Mouse (Mus musculus): ENCODE measurements at regions not wholly inside any gene's neighbourhood (a gene's known extent, or its start where the extent isn't known, plus 50 kb on each side); places are given as distances from the start of the nearest gene placed in this dataset.

DNA sequence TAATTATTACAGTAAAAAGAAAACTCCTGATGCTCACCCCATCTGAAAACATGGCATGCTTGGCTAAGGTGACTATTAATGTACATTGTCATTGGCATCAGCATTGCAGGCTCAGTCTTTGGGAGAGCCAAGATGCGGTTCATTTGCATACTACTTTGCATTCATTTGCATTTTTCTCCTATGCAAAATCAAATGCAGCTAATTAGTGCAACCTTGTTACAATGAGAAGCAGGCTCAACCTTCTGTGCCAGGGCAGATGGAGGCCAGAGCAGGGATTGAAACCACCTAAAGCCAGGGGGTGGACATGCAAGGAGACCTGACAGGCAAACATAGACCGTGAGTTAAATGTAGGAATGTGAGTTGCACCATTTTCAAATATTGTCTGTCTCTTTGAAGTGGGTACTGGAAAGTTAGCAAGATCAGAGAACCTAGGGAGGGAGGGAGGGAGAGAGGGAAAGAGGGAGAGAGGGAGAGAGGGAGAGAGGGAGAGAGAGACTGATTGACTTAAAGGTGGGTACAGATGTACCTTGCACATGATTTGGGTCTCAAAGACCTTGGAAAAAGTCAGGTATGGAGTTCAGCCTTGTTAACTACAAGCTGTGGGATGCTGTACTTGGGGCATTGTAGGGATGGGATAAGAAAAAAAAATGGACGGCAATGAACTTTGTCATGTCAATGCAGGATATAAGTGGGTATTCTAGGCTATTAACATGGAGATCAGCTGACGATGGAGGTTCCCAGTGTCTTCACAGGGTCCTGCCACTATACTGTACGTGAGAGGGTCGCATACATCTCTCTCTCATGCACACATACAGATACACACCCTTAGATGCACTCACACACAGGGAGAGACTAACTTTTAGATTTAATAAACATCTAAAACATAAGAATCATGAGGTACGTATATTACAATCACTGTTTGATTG lies 1362.1 kb upstream of the A1bg start:
- no peak for ATAC-seq (ENCODE audit: insufficient number of reproducible peaks, low FRiP score, low TSS enrichment, low read depth)
- H3K4me3 ChIP-seq (ENCODE audit: low read depth, low read length), result no peak overlapping the region

GRCm38 (mm10) chr15:62283661-62284429 lies 1361.0 kb upstream of the A1bg start:
- DNase-seq (ENCODE audit: low spot score) (no peak), ATAC-seq (ENCODE audit: insufficient number of reproducible peaks, low FRiP score, low TSS enrichment, low read depth) (no peak)
- Histone ChIP-seq H3K9ac (ENCODE audit: low read length) (no peak overlapping the region), H3K4me2 (ENCODE audit: low read depth, severe bottlenecking) (no peak overlapping the region), H3K27me3 (ENCODE audit: control insufficient read depth, insufficient read depth, low read length) (no peaks in the 10 kb centered on the region), H3K4me3 (ENCODE audit: low read depth, low read length) (no peak overlapping the region), H3K4me1 (ENCODE audit: control insufficient read depth, insufficient read depth, low read length) (0 out of 2 replicates have a peak, but pooled peaks cover 3% of the 10 kb centered on the region), H3K36me3 (ENCODE audit: control insufficient read depth, insufficient read depth, low read length) (no peaks in the 10 kb centered on the region), H3K27ac (replicated peaks; ENCODE audit: low read depth, low read length) (no peak overlapping the region), H3K9me3 (ENCODE audit: control insufficient read depth, low read length) (no peaks in the 10 kb centered on the region)
- 79% methylated on average over 6 of the region's 6 CpGs for WGBS

More for the DNA sequence above, 1362.1 kb upstream of the A1bg start:
- Histone ChIP-seq H3K4me1 (ENCODE audit: control insufficient read depth, insufficient read depth, low read length) (0 out of 2 replicates have a peak, but pooled peaks cover 3% of the 10 kb centered on the region), H3K4me2 (ENCODE audit: low read depth, severe bottlenecking) (no peak overlapping the region), H3K27ac (replicated peaks; ENCODE audit: low read depth, low read length) (no peak overlapping the region), H3K9ac (ENCODE audit: low read length) (no peak overlapping the region), H3K36me3 (ENCODE audit: control insufficient read depth, insufficient read depth, low read length) (no peaks in the 10 kb centered on the region), H3K27me3 (ENCODE audit: control insufficient read depth, insufficient read depth, low read length) (no peaks in the 10 kb centered on the region), H3K9me3 (ENCODE audit: control insufficient read depth, low read length) (no peaks in the 10 kb centered on the region)
- no peak for DNase-seq (ENCODE audit: low spot score)
- WGBS, result 92% methylated on average over 7 of the region's 7 CpGs

DNA sequence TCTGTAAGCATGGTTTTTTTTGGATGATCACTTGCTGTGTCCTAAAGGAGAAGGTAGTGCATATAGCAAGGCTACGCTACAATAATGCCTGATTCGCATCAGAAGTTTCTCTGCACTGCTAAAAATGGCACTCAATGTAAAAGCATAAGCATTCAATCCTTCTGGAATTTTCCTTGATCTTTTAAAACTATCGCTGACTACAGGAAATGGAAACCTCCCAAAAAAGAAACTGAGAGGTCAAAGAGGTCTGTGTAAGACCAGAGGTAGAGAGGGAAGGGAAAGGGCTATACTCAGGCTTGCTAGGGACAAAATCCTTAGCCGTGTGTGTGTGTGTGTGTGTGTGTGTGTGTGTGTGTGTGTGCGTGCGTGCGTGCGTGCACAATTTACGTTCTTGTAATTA lies 1359.8 kb upstream of the A1bg start:
- DNase-seq (ENCODE audit: low spot score) (no peak), ATAC-seq (ENCODE audit: insufficient number of reproducible peaks, low FRiP score, low TSS enrichment, low read depth) (no peak)
- no peaks in the 10 kb centered on the region for H3K9me3 ChIP-seq (ENCODE audit: control insufficient read depth, low read length)
- 76% methylated on average over 9 of the region's 9 CpGs for WGBS
- H3K36me3 ChIP-seq (ENCODE audit: control insufficient read depth, insufficient read depth, low read length), result no peaks in the 10 kb centered on the region
- H3K27me3 ChIP-seq (ENCODE audit: control insufficient read depth, insufficient read depth, low read length), result no peaks in the 10 kb centered on the region
- no peak overlapping the region for H3K4me3 ChIP-seq (ENCODE audit: low read depth, low read length)
- 0 out of 2 replicates have a peak, but pooled peaks cover 3% of the 10 kb centered on the region for H3K4me1 ChIP-seq (ENCODE audit: control insufficient read depth, insufficient read depth, low read length)
- no peak overlapping the region for H3K27ac ChIP-seq (replicated peaks; ENCODE audit: low read depth, low read length)
- no peak overlapping the region for H3K9ac ChIP-seq (ENCODE audit: low read length)
- H3K4me2 ChIP-seq (ENCODE audit: low read depth, severe bottlenecking), result no peak overlapping the region

GRCm38 (mm10) chr15:62282116-62282515 lies 1359.3 kb upstream of the A1bg start:
- ATAC-seq (ENCODE audit: insufficient number of reproducible peaks, low FRiP score, low TSS enrichment, low read depth) (no peak), DNase-seq (ENCODE audit: low spot score) (no peak)
- Histone ChIP-seq H3K4me1 (ENCODE audit: control insufficient read depth, insufficient read depth, low read length) (no peaks in the 10 kb centered on the region), H3K27me3 (ENCODE audit: control insufficient read depth, insufficient read depth, low read length) (no peaks in the 10 kb centered on the region), H3K9ac (ENCODE audit: low read length) (no peak overlapping the region), H3K27ac (replicated peaks; ENCODE audit: low read depth, low read length) (no peak overlapping the region), H3K9me3 (ENCODE audit: control insufficient read depth, low read length) (no peaks in the 10 kb centered on the region), H3K36me3 (ENCODE audit: control insufficient read depth, insufficient read depth, low read length) (no peaks in the 10 kb centered on the region), H3K4me3 (ENCODE audit: low read depth, low read length) (no peak overlapping the region), H3K4me2 (ENCODE audit: low read depth, severe bottlenecking) (no peak overlapping the region)
- 85% methylated on average over 1 of the region's 1 CpGs for whole genome bisulfite sequencing

GRCm38 (mm10) chr15:62279526-62279925 lies 1356.7 kb upstream of the A1bg start:
- no peaks in the 10 kb centered on the region for H3K4me1 ChIP-seq (ENCODE audit: control insufficient read depth, insufficient read depth, low read length)
- H3K9ac ChIP-seq (ENCODE audit: low read length), result no peak overlapping the region
- no peaks in the 10 kb centered on the region for H3K27me3 ChIP-seq (ENCODE audit: control insufficient read depth, insufficient read depth, low read length)
- H3K27ac ChIP-seq (replicated peaks; ENCODE audit: low read depth, low read length), result no peak overlapping the region
- DNase-seq (ENCODE audit: low spot score) (no peak), ATAC-seq (ENCODE audit: insufficient number of reproducible peaks, low FRiP score, low TSS enrichment, low read depth) (no peak)
- H3K4me2 ChIP-seq (ENCODE audit: low read depth, severe bottlenecking), result no peak overlapping the region
- 93% methylated on average over 2 of the region's 2 CpGs for WGBS
- no peaks in the 10 kb centered on the region for H3K36me3 ChIP-seq (ENCODE audit: control insufficient read depth, insufficient read depth, low read length)
- no peaks in the 10 kb centered on the region for H3K9me3 ChIP-seq (ENCODE audit: control insufficient read depth, low read length)
- no peak overlapping the region for H3K4me3 ChIP-seq (ENCODE audit: low read depth, low read length)

DNA sequence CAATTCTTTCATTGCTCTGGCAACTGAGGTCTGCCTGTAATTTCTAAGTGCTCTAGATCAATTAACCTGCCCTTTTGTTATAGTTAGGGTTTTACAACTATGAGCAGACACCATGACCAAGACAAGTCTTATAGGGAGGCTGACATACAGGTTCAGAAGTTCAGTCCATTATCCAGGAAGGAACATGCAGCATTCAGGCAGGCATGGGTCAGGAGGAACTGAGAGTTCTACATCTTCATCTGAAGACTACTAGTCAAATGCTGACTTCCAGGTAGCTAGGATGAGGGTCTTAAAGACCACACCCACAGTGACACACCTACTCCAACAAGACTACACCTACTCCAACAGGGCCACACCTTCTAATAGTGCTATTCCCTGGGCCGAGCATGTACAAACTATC lies 1352.0 kb upstream of the A1bg start:
- no peaks in the 10 kb centered on the region for H3K4me1 ChIP-seq (ENCODE audit: control insufficient read depth, insufficient read depth, low read length)
- H3K27me3 ChIP-seq (ENCODE audit: control insufficient read depth, insufficient read depth, low read length), result no peaks in the 10 kb centered on the region
- no peak overlapping the region for H3K4me3 ChIP-seq (ENCODE audit: low read depth, low read length)
- no peaks in the 10 kb centered on the region for H3K36me3 ChIP-seq (ENCODE audit: control insufficient read depth, insufficient read depth, low read length)
- H3K9ac ChIP-seq (ENCODE audit: low read length), result no peak overlapping the region
- ATAC-seq (ENCODE audit: insufficient number of reproducible peaks, low FRiP score, low TSS enrichment, low read depth) (no peak), DNase-seq (ENCODE audit: low spot score) (no peak)
- WGBS, result 89% methylated on average over 1 of the region's 1 CpGs
- no peak overlapping the region for H3K27ac ChIP-seq (replicated peaks; ENCODE audit: low read depth, low read length)
- H3K9me3 ChIP-seq (ENCODE audit: control insufficient read depth, low read length), result no peaks in the 10 kb centered on the region
- H3K4me2 ChIP-seq (ENCODE audit: low read depth, severe bottlenecking), result no peak overlapping the region

DNA sequence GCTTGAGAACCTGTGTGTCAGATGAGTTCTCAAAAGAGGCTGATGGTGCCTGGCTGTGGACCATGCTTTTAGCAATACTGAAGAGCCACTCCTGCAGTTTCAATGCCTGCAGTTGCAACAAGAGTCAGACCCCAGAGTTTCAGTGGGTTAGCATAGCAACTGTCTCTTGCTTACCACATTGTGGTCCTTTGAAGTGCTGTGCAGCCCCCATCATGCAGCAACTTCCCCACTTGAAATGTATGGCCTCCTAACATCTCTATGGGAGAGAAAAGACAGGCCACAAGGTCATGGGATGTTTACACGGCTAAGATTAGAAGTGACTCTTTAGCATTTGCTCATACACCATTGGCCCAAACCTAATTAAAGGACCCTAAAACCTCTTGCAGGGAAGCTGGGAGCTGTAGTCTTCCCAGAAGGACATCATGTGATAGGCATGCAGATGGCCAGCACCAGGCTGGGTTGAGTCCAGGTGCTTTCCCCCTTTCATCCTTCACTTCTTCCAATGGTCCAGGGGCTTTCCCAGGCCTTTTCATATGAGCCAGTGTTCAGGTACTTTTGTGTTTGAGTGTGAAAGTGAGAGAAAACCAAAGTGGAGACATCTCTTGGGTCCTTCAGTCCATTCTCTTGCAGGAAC lies 1351.2 kb upstream of the A1bg start:
- H3K36me3 ChIP-seq (ENCODE audit: control insufficient read depth, insufficient read depth, low read length), result no peaks in the 10 kb centered on the region
- ATAC-seq (ENCODE audit: insufficient number of reproducible peaks, low FRiP score, low TSS enrichment, low read depth) (no peak), DNase-seq (ENCODE audit: low spot score) (no peak)
- H3K27ac ChIP-seq (replicated peaks; ENCODE audit: low read depth, low read length), result no peak overlapping the region
- 79% methylated on average over 1 of the region's 1 CpGs for WGBS
- H3K4me2 ChIP-seq (ENCODE audit: low read depth, severe bottlenecking), result no peak overlapping the region
- no peaks in the 10 kb centered on the region for H3K4me1 ChIP-seq (ENCODE audit: control insufficient read depth, insufficient read depth, low read length)
- H3K27me3 ChIP-seq (ENCODE audit: control insufficient read depth, insufficient read depth, low read length), result no peaks in the 10 kb centered on the region
- no peaks in the 10 kb centered on the region for H3K9me3 ChIP-seq (ENCODE audit: control insufficient read depth, low read length)
- H3K4me3 ChIP-seq (ENCODE audit: low read depth, low read length), result no peak overlapping the region
- H3K9ac ChIP-seq (ENCODE audit: low read length), result no peak overlapping the region

DNA sequence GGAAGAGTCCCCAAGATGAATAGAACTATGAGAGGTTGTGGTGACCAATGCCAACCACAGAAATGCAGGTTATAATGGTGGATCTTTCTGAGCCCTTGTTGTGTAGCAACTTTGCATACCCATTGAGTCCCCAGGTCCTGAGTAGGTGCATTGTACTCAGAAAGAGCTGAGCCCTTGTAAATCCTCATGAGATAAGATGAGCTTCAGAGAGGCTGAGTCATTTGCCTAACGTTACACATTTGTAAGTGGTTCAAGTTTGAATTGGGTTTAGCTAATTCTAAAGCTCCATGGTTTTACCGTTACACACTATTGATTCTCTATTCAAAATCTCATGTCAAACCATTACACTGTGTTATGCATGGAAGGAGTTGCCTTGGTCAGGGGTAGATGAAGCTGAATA lies 1349.9 kb upstream of the A1bg start:
- Histone ChIP-seq H3K36me3 (ENCODE audit: control insufficient read depth, insufficient read depth, low read length) (no peaks in the 10 kb centered on the region), H3K9ac (ENCODE audit: low read length) (no peak overlapping the region), H3K27ac (replicated peaks; ENCODE audit: low read depth, low read length) (no peak overlapping the region), H3K27me3 (ENCODE audit: control insufficient read depth, insufficient read depth, low read length) (no peaks in the 10 kb centered on the region), H3K9me3 (ENCODE audit: control insufficient read depth, low read length) (no peaks in the 10 kb centered on the region), H3K4me2 (ENCODE audit: low read depth, severe bottlenecking) (no peak overlapping the region), H3K4me3 (ENCODE audit: low read depth, low read length) (no peak overlapping the region), H3K4me1 (ENCODE audit: control insufficient read depth, insufficient read depth, low read length) (no peaks in the 10 kb centered on the region)
- ATAC-seq (ENCODE audit: insufficient number of reproducible peaks, low FRiP score, low TSS enrichment, low read depth) (no peak), DNase-seq (ENCODE audit: low spot score) (no peak)
- 88% methylated on average over 2 of the region's 2 CpGs for WGBS
